Mouse (Mus musculus) ovary, adult 18-20 months (tissue): Measurements from ENCODE around the gene Tex36.

Source experiments
- DNase-seq: peaks from one replicate; pipeline ENCODE4 v3.0.0; 2022; ENCODE audit warnings: low spot score, mixed read lengths

The Tex36 gene

DNA sequence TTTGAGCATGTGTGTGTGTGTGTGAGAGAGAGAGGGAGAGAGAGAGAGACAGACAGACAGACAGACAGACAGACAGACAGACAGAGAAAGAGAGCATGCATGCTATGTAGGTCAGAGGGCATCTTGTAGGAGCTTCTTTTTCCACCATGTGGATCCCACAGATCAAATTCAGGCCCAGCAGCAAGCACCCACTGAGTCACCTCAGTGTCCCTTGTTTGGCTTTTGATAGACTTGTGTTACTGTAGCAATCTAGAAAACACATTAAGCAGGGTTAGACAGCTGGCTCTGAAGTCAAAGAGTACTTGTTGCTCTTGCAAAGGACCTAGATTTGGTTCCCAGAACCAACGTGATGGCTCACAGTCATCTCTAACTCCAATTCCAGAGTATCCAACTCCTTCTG lies 10.2 kb downstream of the Tex36 start:
- DNase-seq = no peak

DNA sequence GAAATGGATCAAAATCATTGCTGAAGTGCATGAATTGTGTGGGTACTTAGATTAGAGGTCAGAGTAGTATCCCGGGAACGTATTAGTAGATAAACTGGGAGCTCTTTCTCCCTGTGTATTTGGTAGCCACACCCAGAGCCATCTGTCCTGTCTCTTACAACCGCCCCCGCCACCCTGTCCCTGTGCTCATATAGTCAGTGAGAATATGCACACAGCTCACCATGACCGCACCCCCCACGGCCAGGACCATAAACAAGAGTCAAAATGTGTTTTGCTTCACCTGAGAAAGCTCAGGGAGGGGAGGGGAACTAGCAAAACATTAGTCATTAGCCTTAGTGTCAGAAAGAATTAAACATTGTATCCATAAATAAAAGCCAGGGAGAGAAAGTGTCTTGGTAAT lies 18.7 kb downstream of the Tex36 start:
- DNase-seq = no peak

DNA sequence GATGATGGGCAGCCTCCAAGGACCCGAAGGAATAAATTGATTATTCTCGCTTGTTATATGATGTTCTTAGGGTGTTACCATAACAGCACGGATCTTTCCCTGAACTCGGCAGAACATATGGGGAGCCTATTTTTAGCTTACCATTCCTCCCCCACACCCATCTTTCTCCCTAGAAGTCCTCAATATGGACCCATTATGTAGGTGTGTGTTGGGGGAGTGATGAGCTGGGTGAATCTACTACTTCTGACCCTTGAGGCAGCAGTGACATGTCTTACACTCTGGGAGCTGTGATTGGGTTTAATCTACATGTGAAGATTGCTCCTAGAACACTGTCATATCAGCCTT lies 21.7 kb downstream of the Tex36 start:
- no peak for DNase-seq

DNA sequence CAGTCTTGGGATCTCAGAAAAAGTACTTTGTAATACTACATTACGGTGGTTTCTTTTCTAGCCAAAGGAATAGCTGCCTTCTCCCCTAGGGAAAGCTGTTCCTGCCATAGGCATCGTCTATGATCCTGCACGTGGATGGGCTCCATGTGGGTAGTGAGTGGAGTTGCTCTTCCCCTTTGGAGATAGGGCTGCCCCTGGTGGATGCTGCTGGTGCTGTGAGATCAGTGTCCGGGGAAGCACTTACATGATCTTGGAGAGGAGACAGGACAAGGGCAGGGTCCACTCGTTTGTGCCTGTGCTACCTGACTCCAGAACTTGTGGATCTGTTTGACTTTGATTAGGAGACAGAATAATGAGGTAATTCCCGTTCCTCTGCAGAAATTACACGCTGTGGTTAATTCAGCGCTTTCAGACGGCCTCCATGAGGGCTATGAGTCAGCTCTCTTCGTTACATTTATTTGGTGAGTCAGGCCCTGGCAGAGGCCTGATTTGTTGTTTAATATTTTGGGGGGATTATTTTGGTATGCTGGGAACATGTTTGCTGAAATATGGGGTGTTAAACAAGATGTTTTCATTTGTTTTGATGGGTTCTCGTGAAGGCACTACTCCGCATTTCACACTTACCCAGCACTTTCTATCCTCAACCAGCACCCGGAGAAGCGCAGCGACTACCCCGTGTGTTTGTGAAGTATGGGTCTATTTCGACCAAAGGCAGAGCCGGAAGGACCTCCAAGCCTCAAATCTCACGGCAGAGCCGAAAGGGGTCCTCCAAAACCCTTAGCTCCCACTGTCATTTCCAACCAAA lies 22.3 kb downstream of the Tex36 start:
- DNase-seq = no peak

DNA sequence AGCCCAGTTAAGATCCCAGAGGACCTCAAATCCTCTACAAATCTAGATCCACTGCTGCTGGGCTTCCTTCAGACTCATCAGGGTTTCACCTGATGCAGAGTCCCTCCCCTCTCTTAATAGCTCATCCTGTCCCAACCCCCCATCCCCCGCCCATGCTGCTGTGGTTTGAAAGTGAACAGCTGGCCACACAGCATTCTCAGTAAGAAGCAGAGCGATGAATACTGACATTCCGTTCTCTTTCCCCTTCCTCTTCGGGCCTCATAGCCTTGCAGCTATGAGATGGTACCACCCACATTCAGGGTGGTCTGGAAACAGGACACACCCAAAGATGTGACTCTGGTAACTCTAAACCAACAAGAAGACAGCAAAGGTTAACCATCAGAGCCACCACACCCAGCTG lies 25.1 kb downstream of the Tex36 start:
- no peak for DNase-seq

DNA sequence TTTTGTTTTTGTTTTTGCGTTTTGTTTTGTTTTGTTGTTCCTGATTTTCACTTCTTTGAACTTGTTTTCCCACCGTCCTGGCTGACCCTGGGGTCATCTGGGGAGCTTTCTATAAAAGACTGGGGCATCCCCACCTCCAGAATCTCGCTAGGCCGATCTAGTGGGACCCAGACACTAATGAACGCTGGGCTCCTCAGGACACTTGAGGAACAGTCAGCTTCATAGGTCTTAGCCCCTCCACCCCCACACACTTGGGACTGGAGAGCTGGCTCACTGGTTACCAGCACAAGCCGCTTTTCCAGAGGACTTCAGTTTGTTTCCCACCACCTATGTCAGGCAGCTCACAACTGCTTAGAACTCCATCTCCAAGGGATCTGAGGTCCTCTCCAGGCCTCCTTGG lies 25.7 kb downstream of the Tex36 start:
- DNase-seq = no peak

DNA sequence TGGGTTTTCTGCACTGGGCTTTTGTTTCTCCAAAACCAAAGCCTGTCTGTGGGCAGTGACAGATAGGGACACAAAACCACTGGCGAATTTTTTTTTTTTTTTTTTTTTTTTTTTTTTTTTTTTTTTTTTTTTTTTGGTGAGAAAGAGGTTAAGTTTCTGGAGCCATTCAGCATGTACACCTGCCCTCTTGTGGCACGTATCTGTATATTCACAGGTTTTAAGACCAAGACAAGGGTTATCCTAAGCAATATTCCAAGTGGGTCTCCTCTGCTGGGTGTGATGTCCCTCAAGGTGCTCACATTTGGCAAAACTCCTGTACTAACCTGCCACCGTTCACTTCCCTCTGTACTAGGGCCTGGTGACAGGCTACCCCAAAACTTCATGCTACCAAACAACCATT lies 30.0 kb downstream of the Tex36 start:
- DNase-seq = no peak

DNA sequence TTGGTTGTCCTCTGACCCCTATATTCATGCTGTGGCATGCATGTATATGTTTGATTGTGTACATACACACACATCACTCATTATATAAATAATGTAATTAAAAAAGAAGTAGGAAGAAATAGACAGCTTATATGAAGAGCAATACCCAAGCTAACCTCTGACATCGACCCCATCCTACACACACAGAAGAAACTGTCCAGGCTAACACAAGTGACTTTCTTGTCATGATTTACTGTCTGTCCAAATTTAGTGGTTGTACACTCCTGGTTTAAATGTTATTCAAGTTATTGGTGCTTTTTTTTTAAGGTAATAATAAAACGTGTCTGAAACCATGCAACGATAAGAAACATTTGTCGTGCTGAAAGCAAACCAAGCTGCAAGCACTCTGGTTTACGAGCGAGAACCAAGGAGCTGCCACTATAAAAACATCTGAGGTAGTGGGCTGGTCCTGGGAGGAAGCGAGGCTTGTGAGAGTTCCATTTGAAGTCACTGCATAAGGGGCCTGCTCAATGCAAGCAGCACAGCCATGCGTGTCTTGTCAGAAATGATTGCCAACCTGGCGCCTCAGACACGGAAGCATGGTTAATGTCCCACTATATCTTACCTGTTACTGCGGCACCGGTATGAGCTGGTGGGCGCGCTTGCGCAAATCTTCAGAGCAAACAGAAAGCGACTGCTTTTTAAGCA lies 32.6 kb downstream of the Tex36 start:
- DNase-seq = no peak

DNA sequence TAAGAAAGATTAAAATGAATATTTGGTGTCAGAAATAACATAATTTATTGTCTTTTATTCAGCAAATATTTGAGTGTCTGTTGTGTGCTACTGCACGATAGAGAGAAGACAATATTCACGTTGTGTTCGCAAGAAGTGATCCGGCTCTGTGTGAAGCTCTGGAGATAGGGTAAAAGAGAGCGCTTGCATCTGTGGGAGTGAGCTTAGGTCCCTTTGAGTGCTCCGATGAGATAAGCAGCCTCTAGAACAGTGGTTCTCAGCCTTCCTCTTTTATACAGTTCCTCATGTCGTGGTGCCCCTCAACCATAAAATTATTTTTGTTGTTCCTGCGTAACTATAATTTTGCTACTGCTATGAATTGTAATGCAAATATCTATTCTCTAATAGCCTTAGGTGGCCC lies 37.4 kb downstream of the Tex36 start:
- no peak for DNase-seq

DNA sequence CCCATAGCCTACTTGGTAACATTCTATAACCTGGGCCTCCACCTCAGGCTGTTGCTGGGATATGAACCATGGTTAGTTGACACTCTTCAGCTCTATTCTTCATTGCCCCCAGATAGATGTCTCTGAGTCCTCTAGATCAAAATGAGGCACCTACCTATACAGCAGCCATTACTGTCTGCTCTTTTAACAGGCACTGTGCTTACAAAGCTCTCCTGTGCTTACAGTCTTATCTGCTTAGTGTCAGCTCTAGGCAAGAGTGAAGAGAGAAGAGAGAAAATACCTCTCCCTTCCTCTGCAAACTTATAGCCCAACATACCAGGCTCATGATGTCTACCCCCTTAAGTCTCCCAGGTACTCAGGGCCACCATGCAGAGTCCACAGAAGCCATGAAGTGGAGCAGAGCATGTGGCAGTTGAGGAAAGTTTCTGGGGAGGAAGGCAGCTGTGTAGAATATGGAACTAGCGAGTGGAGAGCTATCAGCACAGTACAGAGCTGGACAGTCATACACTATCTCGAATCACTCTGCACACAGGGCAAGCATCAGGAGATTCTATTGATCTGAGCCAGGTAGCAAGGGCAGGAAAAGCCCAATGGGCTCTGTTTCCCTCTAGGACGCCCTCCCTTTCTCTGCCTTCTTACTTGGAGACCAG lies 38.7 kb downstream of the Tex36 start:
- DNase-seq = no peak

DNA sequence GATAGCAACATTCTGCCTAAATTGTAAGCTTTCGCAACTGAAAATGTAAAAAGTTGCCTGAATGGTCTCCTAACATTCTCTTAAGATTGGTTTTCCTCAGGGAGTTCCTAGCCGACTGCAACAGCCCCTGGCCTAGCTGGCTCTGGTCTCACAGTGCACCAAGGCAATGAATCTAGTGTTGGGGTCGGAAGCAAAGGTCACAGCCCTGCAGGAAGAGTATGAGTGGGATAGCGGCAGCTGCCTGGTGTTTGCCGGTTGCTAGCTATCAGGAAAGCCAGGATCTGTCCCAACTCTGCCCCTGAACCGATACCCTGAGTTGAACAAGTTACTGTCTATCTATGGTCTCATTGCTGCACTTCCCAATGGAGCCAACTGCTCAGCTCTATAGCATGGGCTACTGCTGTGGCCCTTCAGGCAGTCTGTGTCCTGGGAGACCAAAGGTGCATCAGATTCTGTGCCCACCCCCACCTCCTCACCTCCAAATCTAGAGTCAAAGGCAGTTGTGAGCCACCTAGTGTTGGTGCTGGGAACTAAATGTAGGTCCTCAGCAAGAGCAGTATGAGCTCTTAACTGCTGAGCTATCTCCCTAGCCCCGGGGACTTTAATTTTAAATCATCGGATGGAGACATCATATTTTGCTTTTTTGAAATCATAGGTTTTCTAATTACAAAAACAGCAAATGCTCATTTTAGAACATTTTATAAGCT lies 46.0 kb downstream of the Tex36 start:
- no peak for DNase-seq

DNA sequence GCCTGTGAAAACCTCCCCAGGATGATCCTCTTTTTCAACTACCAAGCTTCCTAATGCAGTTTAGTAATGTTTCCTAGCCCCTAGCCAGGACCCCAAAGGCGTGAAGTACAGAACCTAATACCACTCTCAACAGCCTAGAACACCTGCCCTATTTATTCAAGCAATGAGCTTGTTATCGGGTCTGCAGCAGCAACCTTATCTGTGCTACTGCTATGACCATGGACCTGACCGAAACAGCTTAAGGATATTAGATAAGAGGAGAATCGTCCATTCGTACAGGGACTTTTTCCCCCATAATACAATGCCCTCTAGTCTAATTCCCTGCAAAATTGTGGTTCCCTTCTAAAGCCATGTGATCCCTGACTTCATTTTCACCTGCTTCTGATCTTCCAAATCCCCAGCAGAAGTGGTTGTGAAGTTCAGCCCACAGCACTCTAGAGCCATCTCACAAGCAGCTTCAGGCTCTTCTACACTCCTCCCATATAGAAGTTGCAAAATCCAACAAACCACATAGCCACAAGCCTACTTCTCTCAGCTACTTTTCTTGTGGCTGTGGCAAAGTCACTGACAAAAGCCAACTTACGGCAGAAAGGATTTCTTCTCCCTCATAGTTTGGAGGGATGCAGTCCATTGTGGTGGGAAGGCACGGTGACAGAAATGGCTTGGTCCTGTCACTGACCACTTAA lies 49.5 kb downstream of the Tex36 start:
- DNase-seq = no peak

DNA sequence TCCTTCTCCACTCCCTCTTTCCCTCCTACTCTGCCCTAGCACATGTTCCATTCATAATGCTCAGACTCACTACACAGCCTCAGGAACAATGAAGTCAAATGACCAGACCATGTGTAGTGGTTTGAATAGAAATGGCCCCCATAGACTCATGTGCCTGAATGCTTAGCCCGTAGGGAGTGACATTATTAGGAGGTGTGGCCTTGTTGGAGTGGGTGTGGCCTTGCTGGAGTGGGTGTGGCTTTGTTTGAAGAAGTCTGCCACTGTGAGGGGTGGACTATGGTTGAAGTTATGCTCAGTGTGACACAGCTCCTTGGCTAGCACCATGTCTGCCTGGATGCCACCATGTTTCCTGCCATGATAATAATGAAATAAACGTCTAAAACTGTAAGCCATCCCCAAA lies 51.0 kb downstream of the Tex36 start:
- DNase-seq = no peak

DNA sequence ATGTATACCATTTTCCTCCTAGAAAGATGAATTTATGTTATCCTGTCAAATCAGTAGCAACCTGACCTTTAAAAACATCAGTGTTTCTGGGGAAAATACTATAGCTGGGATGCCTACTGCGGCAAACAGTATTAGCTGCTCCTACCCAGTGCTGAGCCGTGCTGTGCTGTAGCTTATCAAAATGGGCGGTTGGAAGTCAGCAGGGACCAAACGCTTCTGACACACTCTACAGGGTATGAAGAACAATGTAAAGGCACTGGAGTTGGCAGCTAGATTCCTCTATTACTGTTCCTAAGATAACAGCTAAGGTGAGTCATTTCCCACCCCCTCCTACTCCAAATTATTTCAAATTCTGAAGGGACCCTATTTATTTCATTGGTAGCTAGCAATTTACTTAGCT lies 53.5 kb downstream of the Tex36 start:
- DNase-seq = no peak

DNA sequence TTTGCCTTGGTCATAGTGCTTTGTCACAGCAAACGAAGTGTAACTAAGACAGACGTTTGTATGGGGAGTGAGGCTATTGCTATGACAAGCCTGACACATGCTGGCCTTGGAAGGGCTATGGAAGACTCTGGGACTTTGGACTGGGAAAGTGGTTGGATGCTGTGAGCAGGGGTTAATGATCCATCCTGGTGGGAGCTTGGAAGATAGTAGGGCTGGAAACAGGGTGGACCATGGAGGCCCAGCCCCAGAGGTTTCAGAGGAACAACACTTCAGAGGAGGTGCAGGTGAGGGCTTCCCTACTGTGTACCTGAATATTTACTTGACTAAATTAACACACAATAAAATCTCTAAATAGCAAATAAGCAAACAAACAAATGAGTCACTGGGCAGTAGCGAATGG lies 56.3 kb downstream of the Tex36 start:
- DNase-seq = no peak

DNA sequence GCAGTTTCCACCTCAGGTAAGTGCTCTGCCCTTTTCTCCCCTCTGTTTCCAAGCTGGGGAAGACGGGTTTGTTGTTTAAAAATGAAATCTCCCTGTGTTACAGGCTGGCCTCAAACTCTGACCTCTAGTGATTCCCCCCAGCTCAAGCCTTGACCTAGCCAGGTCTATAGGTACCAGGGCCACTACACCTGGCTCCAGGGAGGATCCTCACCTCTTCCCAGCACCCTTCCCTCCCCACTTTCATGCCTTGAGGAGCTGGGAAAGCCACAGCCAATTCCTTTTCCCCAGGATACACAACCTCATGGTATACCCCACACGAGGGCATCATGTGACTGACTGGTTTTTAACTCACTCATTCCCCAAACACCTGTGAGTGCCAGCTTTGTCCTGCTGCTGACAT lies 57.0 kb downstream of the Tex36 start:
- DNase-seq = no peak

DNA sequence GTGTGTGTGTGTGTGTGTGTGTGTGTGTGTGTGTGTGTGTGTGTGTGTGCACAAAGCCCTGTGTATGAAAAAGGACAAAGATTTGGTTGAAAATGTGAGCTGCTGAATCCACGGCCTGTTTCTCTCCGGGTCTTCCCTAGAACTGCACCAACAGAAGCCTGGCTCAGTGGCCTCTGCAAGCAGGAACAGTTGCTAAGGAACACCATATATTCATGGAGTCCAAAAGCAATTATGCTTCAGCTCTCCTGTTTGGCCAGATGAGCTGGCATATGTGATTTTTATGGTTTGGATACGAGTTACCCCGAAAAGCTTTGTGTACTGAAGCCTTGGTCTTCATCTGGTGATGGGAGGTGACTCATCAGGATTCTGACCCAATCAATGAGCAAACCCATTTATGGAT lies 58.8 kb downstream of the Tex36 start:
- no peak for DNase-seq

DNA sequence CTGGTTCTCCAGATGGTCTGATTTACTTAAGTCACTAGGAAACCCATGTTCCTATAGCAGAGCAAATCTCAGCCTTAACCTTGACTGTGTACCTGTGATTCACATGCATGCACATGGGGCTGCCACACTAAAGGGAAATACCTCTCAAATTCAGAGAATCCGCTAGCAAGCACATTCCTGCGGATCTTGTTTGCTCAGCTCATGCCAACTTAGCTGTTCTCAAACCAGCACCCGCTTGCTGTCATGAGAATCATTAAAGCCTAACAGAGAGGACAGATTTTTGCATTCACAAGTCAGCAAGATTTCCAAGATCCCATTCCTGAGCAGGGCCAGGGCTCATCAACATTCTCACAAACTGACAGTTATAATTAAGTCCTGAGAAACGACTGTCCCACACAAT lies 64.6 kb downstream of the Tex36 start:
- no peak for DNase-seq
